Mouse (Mus musculus): Measurements from ENCODE around the gene Hmgcll1.
A peak's percentile ranks its signal among the peaks of the same experiment; 100 is the strongest.

The Hmgcll1 gene

GRCm38 (mm10) chr9:76014631-76015531 is at the start of gene Hmgcll1:
Gene Hmgcll1 (plus strand): TSS chr9:76014855.
- DNase-seq, result peak; percentile 62

- DNase-seq, result no peak
Observed at GRCm38 (mm10) chr9:75980097-75980496, 34.6 kb upstream of the Hmgcll1 start.

GRCm38 (mm10) chr9:75981139-75981538 is 33.5 kb upstream of the Hmgcll1 start:
- no peak for DNase-seq

- DNase-seq, result no peak
Observed at GRCm38 (mm10) chr9:75989491-75989890, 25.2 kb upstream of the Hmgcll1 start.

- no peak for DNase-seq
Observed at GRCm38 (mm10) chr9:75998791-75999350, 15.8 kb upstream of the Hmgcll1 start.

GRCm38 (mm10) chr9:76000876-76001858 is 13.5 kb upstream of the Hmgcll1 start:
- peak; percentile 22 for DNase-seq

- DNase-seq, result no peak
Observed at GRCm38 (mm10) chr9:76003066-76003465, 11.6 kb upstream of the Hmgcll1 start.

GRCm38 (mm10) chr9:76003637-76004036 is 11.0 kb upstream of the Hmgcll1 start:
- DNase-seq, result no peak

- no peak for DNase-seq
Observed at GRCm38 (mm10) chr9:76007342-76007970, 7.2 kb upstream of the Hmgcll1 start.

- DNase-seq, result no peak
Observed at GRCm38 (mm10) chr9:76013789-76014188, 866 bp upstream of the Hmgcll1 start.

- no peak for DNase-seq
Observed at GRCm38 (mm10) chr9:76015971-76016370, 1.3 kb downstream of the Hmgcll1 start.

- no peak for DNase-seq
Observed at GRCm38 (mm10) chr9:76016506-76016905, 1.9 kb downstream of the Hmgcll1 start.

- DNase-seq, result no peak
Observed at GRCm38 (mm10) chr9:76023551-76023973, 8.9 kb downstream of the Hmgcll1 start.

GRCm38 (mm10) chr9:76024277-76025246 is 9.9 kb downstream of the Hmgcll1 start:
- DNase-seq, result no peak

- DNase-seq, result peak; percentile 14
Observed at GRCm38 (mm10) chr9:76029471-76030199, 15.0 kb downstream of the Hmgcll1 start.

GRCm38 (mm10) chr9:76035058-76035457 is 20.4 kb downstream of the Hmgcll1 start:
- no peak for DNase-seq

GRCm38 (mm10) chr9:76038327-76039103 is 23.9 kb downstream of the Hmgcll1 start:
- no peak for DNase-seq

- no peak for DNase-seq
Observed at GRCm38 (mm10) chr9:76039711-76040110, 25.1 kb downstream of the Hmgcll1 start.

GRCm38 (mm10) chr9:76043341-76043740 is 28.7 kb downstream of the Hmgcll1 start:
- no peak for DNase-seq

- no peak for DNase-seq
Observed at GRCm38 (mm10) chr9:76060935-76061334, 46.3 kb downstream of the Hmgcll1 start.
